ENCODE assay signal across 26 mouse cellular contexts in the genomic region with DNA sequence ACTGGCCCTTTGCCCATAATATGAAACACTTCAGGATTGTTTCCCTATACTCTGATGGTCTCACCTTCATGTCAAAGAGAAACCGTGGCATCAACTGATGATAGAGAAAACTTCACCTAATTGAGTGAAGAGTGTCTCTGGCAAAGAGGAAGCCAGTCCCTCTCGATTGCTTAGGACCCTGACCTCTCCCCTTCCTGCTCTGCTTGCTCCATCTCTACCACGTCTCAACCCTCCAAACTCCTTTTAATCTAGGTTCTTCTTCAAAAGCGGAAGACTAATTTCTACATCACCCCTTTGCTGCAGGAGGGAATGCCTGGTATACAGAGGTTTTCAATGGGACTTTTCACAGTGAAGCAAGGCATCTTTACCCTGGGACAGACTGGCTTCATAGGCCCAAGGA. TPM values are rescaled to one million over a fixed set of nuclear protein-coding genes. Genes with fewer than 3 reads are reported as not detected.
DNase-seq lines count a peak whose midpoint lies in the region; ATAC-seq lines count a peak whose summit lies in the region.
"Had no signal": no experiment of that assay in that cellular context is flagged by ENCODE, and none has a peak within 500 bp of the region (broad histone marks: within the 10 kb centered on the region; RNA-seq: fewer than 3 reads in every experiment).

No protein-coding gene starts in this region.

- no peak overlapping the region for H3K27ac ChIP-seq in liver, embryonic 16.5 days (ENCODE audit: low read length)
- no peak overlapping the region for H3K27ac ChIP-seq in liver, embryonic 12.5 days
- H3K27ac ChIP-seq: embryonic facial prominence, embryonic 13.5 days; embryonic facial prominence, embryonic 15.5 days; forebrain, embryonic 10.5 days; forebrain, embryonic 12.5 days had no signal

- H3K27me3 ChIP-seq in liver, embryonic 16.5 days (ENCODE audit: control insufficient read depth, insufficient read depth, low read depth, low read length) = no peaks in the 10 kb centered on the region
- H3K27me3 ChIP-seq in liver, embryonic 12.5 days (replicated peaks) = no peaks in the 10 kb centered on the region
- H3K27me3 ChIP-seq: embryonic facial prominence, embryonic 13.5 days; embryonic facial prominence, embryonic 15.5 days; forebrain, embryonic 12.5 days had no signal

- 0 out of 2 replicates have a peak, but pooled peaks have one; percentile 11 for ATAC-seq in liver, embryonic 16.5 days (ENCODE audit: low read depth)
- ATAC-seq in liver, embryonic 12.5 days = no peak
- ATAC-seq in megakaryocyte, adult 5-6 weeks (ENCODE audit: poor library complexity, severe bottlenecking) = peak; percentile 88
- 0 out of 2 replicates have a peak, but pooled peaks have one; percentile 19 for ATAC-seq in neutrophil, adult 5-6 weeks (ENCODE audit: extremely low read depth, insufficient number of reproducible peaks, low FRiP score, poor library complexity, severe bottlenecking)
- ATAC-seq: forebrain, embryonic 14.5 days; forebrain, embryonic 16.5 days had no signal

- H3K9ac ChIP-seq in liver, embryonic 16.5 days (ENCODE audit: low read depth, low read length) = no peak overlapping the region
- no peak overlapping the region for H3K9ac ChIP-seq in liver, embryonic 12.5 days
- H3K9ac ChIP-seq: embryonic facial prominence, embryonic 13.5 days; embryonic facial prominence, embryonic 15.5 days; forebrain, embryonic 12.5 days had no signal

- H3K4me1 ChIP-seq in liver, embryonic 16.5 days (ENCODE audit: control insufficient read depth, low read depth, low read length) = no peaks in the 10 kb centered on the region; the same call in 1 of the 2 replicates
- H3K4me1 ChIP-seq in liver, embryonic 12.5 days = no peaks in the 10 kb centered on the region
- H3K4me1 ChIP-seq: embryonic facial prominence, embryonic 13.5 days; embryonic facial prominence, embryonic 15.5 days; forebrain, embryonic 10.5 days; forebrain, embryonic 12.5 days had no signal

- no peak overlapping the region for H3K4me2 ChIP-seq in liver, embryonic 16.5 days (ENCODE audit: low read depth, low read length)
- H3K4me2 ChIP-seq in liver, embryonic 12.5 days = no peak overlapping the region
- H3K4me2 ChIP-seq: embryonic facial prominence, embryonic 13.5 days; embryonic facial prominence, embryonic 15.5 days; forebrain, embryonic 12.5 days had no signal

- 48% methylated on average over 4 of the region's 4 CpGs for WGBS in liver, embryonic 16.5 days (ENCODE audit: insufficient replicate concordance)
- WGBS in liver, embryonic 12.5 days (ENCODE audit: insufficient replicate concordance) = 54% methylated on average over 4 of the region's 4 CpGs

- DNase-seq in adrenal gland, postnatal 4 days (ENCODE audit: low spot score in 2 of 2) = no peak
- DNase-seq in left cerebral cortex, postnatal 25 days (ENCODE audit: low spot score in 2 of 2) = no peak
- DNase-seq: adrenal gland, adult 2 months; adrenal gland, postnatal 10 days; adrenal gland, postnatal 36 days; cerebellum, adult 11 months; cerebellum, adult 18-20 months; cerebellum, adult 8-10 months; cerebellum, adult 9-11 months; cerebellum, postnatal 14 days; cerebellum, postnatal 36 days; embryo, embryonic 11 days had no signal

- no peak overlapping the region for H3K4me3 ChIP-seq in liver, embryonic 16.5 days (ENCODE audit: low read depth, low read length)
- H3K4me3 ChIP-seq in liver, embryonic 12.5 days = no peak overlapping the region
- H3K4me3 ChIP-seq: embryonic facial prominence, embryonic 13.5 days; embryonic facial prominence, embryonic 15.5 days; erythroblast, embryonic 14.5 days; forebrain, embryonic 10.5 days; forebrain, embryonic 12.5 days had no signal

- intact Hi-C loops in left cerebral cortex, postnatal 25 days (cut with DNase I) = no loop called here

- H3K9me3 ChIP-seq in liver, embryonic 16.5 days (replicated peaks; ENCODE audit: control insufficient read depth, low read length) = no peaks in the 10 kb centered on the region
- H3K9me3 ChIP-seq in liver, embryonic 12.5 days (replicated peaks) = no peaks in the 10 kb centered on the region
- H3K9me3 ChIP-seq: embryonic facial prominence, embryonic 13.5 days; embryonic facial prominence, embryonic 15.5 days; forebrain, embryonic 10.5 days; forebrain, embryonic 12.5 days had no signal

- no peaks in the 10 kb centered on the region for H3K36me3 ChIP-seq in liver, embryonic 16.5 days (ENCODE audit: control insufficient read depth, insufficient read depth)
- H3K36me3 ChIP-seq in liver, embryonic 12.5 days = no peaks in the 10 kb centered on the region
- H3K36me3 ChIP-seq: embryonic facial prominence, embryonic 13.5 days; embryonic facial prominence, embryonic 15.5 days; forebrain, embryonic 10.5 days; forebrain, embryonic 12.5 days had no signal

RNA-seq across cellular contexts. Expression of gene F5, which starts 21.5 kb away (rescaled TPM):
- 15.3 and 19.1 TPM in 2 replicates for polyA plus RNA-seq in liver, embryonic 16.5 days (2015; fragmentation: Nextera tagmentation; extraction: Ambion mirVana)
- 6.2 and 7.0 TPM in 2 replicates for polyA plus RNA-seq in liver, embryonic 12.5 days (2016; fragmentation: Nextera tagmentation; extraction: Ambion mirVana)
- 40.5 and 46.2 TPM in 2 replicates for total RNA-seq in megakaryocyte, adult 5-6 weeks (2015)
- 29.2 and 38.5 TPM in 2 replicates for total RNA-seq in megakaryocyte, adult 5-6 weeks (2017)
- total RNA-seq in neutrophil, adult 5-6 weeks (2017) = 23.7 and 25.5 TPM in 2 replicates
- total RNA-seq in adrenal gland, postnatal 4 days (2021) = 10 to 100 TPM in 1 of 2 experiments, 1 to 10 TPM in 1; 3.4 to 22.7 TPM
- total RNA-seq in left cerebral cortex, postnatal 25 days (2021) = 1 to 10 TPM in 1 of 2 experiments, under 1 TPM in 1; 0.94 to 1.1 TPM
- total RNA-seq: MEL had no signal

RNA-seq across cellular contexts. Expression of gene Selp, which starts 58.1 kb away (rescaled TPM):
- 0.75 and 1.2 TPM in 2 replicates for polyA plus RNA-seq in liver, embryonic 16.5 days (2015; fragmentation: Nextera tagmentation; extraction: Ambion mirVana)
- polyA plus RNA-seq in liver, embryonic 12.5 days (2016; fragmentation: Nextera tagmentation; extraction: Ambion mirVana) = 0.38 and 0.41 TPM in 2 replicates
- 1.4 and 2.0 TPM in 2 replicates for total RNA-seq in megakaryocyte, adult 5-6 weeks (2015)
- 1.3 and 2.0 TPM in 2 replicates for total RNA-seq in megakaryocyte, adult 5-6 weeks (2017)
- 9.2 and 10.0 TPM in 2 replicates for total RNA-seq in neutrophil, adult 5-6 weeks (2017)
- 1 to 10 TPM; 1.2 to 2.5 TPM for total RNA-seq in adrenal gland, postnatal 4 days (2021)
- total RNA-seq in left cerebral cortex, postnatal 25 days (2021) = not detected
- total RNA-seq: MEL had no signal
- polyA plus RNA-seq: brain, embryonic 14.5 days; embryonic facial prominence, embryonic 11.5 days; embryonic facial prominence, embryonic 13.5 days; forebrain, embryonic 10.5 days; forebrain, embryonic 12.5 days; forebrain, embryonic 14.5 days; forebrain, embryonic 16.5 days had no signal
